Mouse (Mus musculus): ENCODE results near the gene Irf1.

GRCm38 (mm10) chr11:53755011-53755595, 14.7 kb upstream of the Irf1 start:
- TF ChIP-seq POLR2A (IDR thresholded peaks at IDR 0.05; ENCODE audit: low read depth, low read length) (no peak), CTCF (conservative IDR thresholded peaks at IDR 0.05; ENCODE audit: insufficient read depth, insufficient read length, low read depth, low read length) (no peak)

Data from kidney, adult 2 months (tissue).